Mouse (Mus musculus): ENCODE data around the gene Mccc2. TPM values are rescaled to one million over a fixed set of nuclear protein-coding genes. Genes with fewer than 3 reads are reported as not detected.

Mccc2 gene
- total and polyA plus RNA-seq, 3 experiments: 19.0 to 22.3 (median 19.5) TPM

DNA sequence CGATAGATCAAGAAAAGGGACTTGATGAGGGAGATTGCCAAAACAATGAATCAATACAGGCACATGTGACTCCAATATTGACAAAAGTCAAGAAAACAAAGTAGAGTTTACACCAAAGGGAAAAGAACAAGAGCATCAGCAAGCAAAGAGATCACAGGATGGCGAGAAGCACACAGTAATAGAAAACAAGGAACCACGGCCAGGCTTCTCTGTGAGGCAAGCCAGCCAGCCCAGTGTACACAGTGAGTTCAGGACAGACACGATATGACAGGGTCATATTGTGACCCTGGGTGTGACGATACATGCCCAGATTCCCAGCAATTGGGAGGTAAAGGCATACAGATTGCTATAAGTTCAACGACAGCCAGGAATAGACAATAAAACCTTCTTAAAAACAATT, 10.6 kb upstream of the Mccc2 start:
- Histone ChIP-seq H3K4me1 (ENCODE audit: control insufficient read depth in 1 of 2, insufficient read depth in 2 of 2) (no peaks in the 10 kb centered on the region), H3K9ac (ENCODE audit: insufficient read depth, low read depth) (no peak overlapping the region), H3K9me3 (replicated peaks; ENCODE audit: low read length) (no peaks in the 10 kb centered on the region), H3K36me3 (replicated peaks in 1 of 2; ENCODE audit: control insufficient read depth in 1 of 2, insufficient read depth in 1 of 2, low read length in 1 of 2) (peaks cover 55 to 83% of the 10 kb centered on the region in 2 experiments), H3K79me2 (replicated peaks; ENCODE audit: control insufficient read depth, extremely low read depth, insufficient read depth, poor library complexity, severe bottlenecking) (no peaks in the 10 kb centered on the region), H3K27me3 (replicated peaks) (no peaks in the 10 kb centered on the region), H3K4me2 (ENCODE audit: insufficient read depth, low read depth, poor library complexity, severe bottlenecking) (no peak overlapping the region), H3K27ac (ENCODE audit: insufficient read depth, low read depth) (no peak overlapping the region), H3K4me3 (replicated peaks in 1 of 3; ENCODE audit: low read depth in 2 of 3, low read length in 2 of 3, poor library complexity in 1 of 3) (no peak overlapping the region)
- no peak for DNase-seq (ENCODE audit: extremely low read depth)
- TF ChIP-seq ETS1 (conservative IDR thresholded peaks at IDR 0.05; ENCODE audit: low read depth, low read length) (no peak), MEF2A (IDR thresholded peaks at IDR 0.05; ENCODE audit: borderline replicate concordance, low read depth, low read length) (no peak), GABPA (IDR thresholded peaks at IDR 0.05; ENCODE audit: insufficient replicate concordance, low read depth, low read length) (no peak), CHD2 (IDR thresholded peaks at IDR 0.05; ENCODE audit: low read length) (no peak), SMC3 (IDR thresholded peaks at IDR 0.05; ENCODE audit: low read depth, low read length) (no peak), HCFC1 (IDR thresholded peaks at IDR 0.05; ENCODE audit: low read depth, low read length) (no peak), PAX5 (IDR thresholded peaks at IDR 0.05; ENCODE audit: low read length) (no peak), CHD1 (IDR thresholded peaks at IDR 0.05; ENCODE audit: low read depth, low read length) (no peak), TCF12 (IDR thresholded peaks at IDR 0.05; ENCODE audit: low read depth, low read length) (no peak), CTCF (conservative IDR thresholded peaks at IDR 0.05 in 1 of 2, IDR thresholded peaks at IDR 0.05 in 1 of 2; ENCODE audit: low read depth in 2 of 2, low read length in 2 of 2) (no peak), JUN (IDR thresholded peaks at IDR 0.05; ENCODE audit: insufficient read depth, low read depth, low read length) (no peak), JUND (conservative IDR thresholded peaks at IDR 0.05; ENCODE audit: low read depth, low read length) (no peak), ZMIZ1 (IDR thresholded peaks at IDR 0.05; ENCODE audit: low read depth, low read length) (no peak), ZC3H11A (IDR thresholded peaks at IDR 0.05; ENCODE audit: low read depth, low read length) (no peak), MXI1 (IDR thresholded peaks at IDR 0.05; ENCODE audit: low read depth, low read length) (no peak), POLR2A (IDR thresholded peaks at IDR 0.05; ENCODE audit: low read depth, low read length) (no peak)
- in situ Hi-C loops (cut with MboI; ENCODE audit: low pct_ligation_motif_present, low pct_unique_long_range_greater_than_20kb, low sequenced_read_pairs): no loop called here
- dilution Hi-C loops (cut with MboI; ENCODE audit: extremely low pct_ligation_motif_present, extremely low pct_unique_long_range_greater_than_20kb, low sequenced_read_pairs): no loop called here

- Histone ChIP-seq H3K27ac (ENCODE audit: insufficient read depth, low read depth) (no peak overlapping the region), H3K9me3 (replicated peaks; ENCODE audit: low read length) (no peaks in the 10 kb centered on the region), H3K9ac (ENCODE audit: insufficient read depth, low read depth) (no peak overlapping the region), H3K4me3 (replicated peaks in 1 of 3; ENCODE audit: low read depth in 2 of 3, low read length in 2 of 3, poor library complexity in 1 of 3) (no peak overlapping the region), H3K27me3 (replicated peaks) (no peaks in the 10 kb centered on the region), H3K36me3 (replicated peaks in 1 of 2; ENCODE audit: control insufficient read depth in 1 of 2, insufficient read depth in 1 of 2, low read length in 1 of 2) (peaks cover 11 to 20% of the 10 kb centered on the region in 2 experiments), H3K4me1 (ENCODE audit: control insufficient read depth in 1 of 2, insufficient read depth in 2 of 2) (peaks cover 2 to 23% of the 10 kb centered on the region in 2 experiments), H3K4me2 (ENCODE audit: insufficient read depth, low read depth, poor library complexity, severe bottlenecking) (no peak overlapping the region), H3K79me2 (replicated peaks; ENCODE audit: control insufficient read depth, extremely low read depth, insufficient read depth, poor library complexity, severe bottlenecking) (no peaks in the 10 kb centered on the region)
- in situ Hi-C loops (cut with MboI; ENCODE audit: low pct_ligation_motif_present, low pct_unique_long_range_greater_than_20kb, low sequenced_read_pairs): no loop called here
- dilution Hi-C loops (cut with MboI; ENCODE audit: extremely low pct_ligation_motif_present, extremely low pct_unique_long_range_greater_than_20kb, low sequenced_read_pairs): no loop called here
- TF ChIP-seq SMC3 (IDR thresholded peaks at IDR 0.05; ENCODE audit: low read depth, low read length): no peak
- TF ChIP-seq POLR2A (IDR thresholded peaks at IDR 0.05; ENCODE audit: low read depth, low read length): no peak
- TF ChIP-seq GABPA (IDR thresholded peaks at IDR 0.05; ENCODE audit: insufficient replicate concordance, low read depth, low read length): no peak
- no peak for TF ChIP-seq MAX (IDR thresholded peaks at IDR 0.05; ENCODE audit: low read length)
- no peak for TF ChIP-seq MXI1 (IDR thresholded peaks at IDR 0.05; ENCODE audit: low read depth, low read length)
- no peak for TF ChIP-seq ETS1 (conservative IDR thresholded peaks at IDR 0.05; ENCODE audit: low read depth, low read length)
- no peak for TF ChIP-seq ZC3H11A (IDR thresholded peaks at IDR 0.05; ENCODE audit: low read depth, low read length)
- DNase-seq (ENCODE audit: extremely low read depth): no peak
These were observed 1.5 kb upstream of the Mccc2 start for GRCm38 (mm10) chr13:100016891-100017290.
